Mouse (Mus musculus): ENCODE data around the gene Tenm3.

GRCm38 (mm10) chr8:48183758-48184157 is 660.0 kb downstream of the Tenm3 start:
- TF ChIP-seq EP300 (IDR thresholded peaks at IDR 0.05; ENCODE audit: low read length) = no peak
- TF ChIP-seq CTCF (conservative IDR thresholded peaks at IDR 0.05 in 1 of 2, IDR thresholded peaks at IDR 0.05 in 1 of 2; ENCODE audit: low read depth in 2 of 2, low read length in 2 of 2) = no peak
- TF ChIP-seq SMC3 (IDR thresholded peaks at IDR 0.05; ENCODE audit: low read depth, low read length) = no peak
- TF ChIP-seq SIN3A (IDR thresholded peaks at IDR 0.05; ENCODE audit: low read length) = no peak
- no peak for TF ChIP-seq TCF12 (IDR thresholded peaks at IDR 0.05; ENCODE audit: low read depth, low read length)
- TF ChIP-seq MEF2A (IDR thresholded peaks at IDR 0.05; ENCODE audit: borderline replicate concordance, low read depth, low read length) = no peak
- no peak for TF ChIP-seq HCFC1 (IDR thresholded peaks at IDR 0.05; ENCODE audit: low read depth, low read length)
- TF ChIP-seq E2F4 (IDR thresholded peaks at IDR 0.05; ENCODE audit: insufficient replicate concordance, low read depth, low read length) = no peak
- no peak for TF ChIP-seq RCOR1 (conservative IDR thresholded peaks at IDR 0.05; ENCODE audit: low read depth, low read length)
- TF ChIP-seq USF2 (conservative IDR thresholded peaks at IDR 0.05; ENCODE audit: low read depth, low read length) = no peak
- no peak for TF ChIP-seq RAD21 (IDR thresholded peaks at IDR 0.05; ENCODE audit: low read depth, low read length)
- no peak for TF ChIP-seq TBP (conservative IDR thresholded peaks at IDR 0.05; ENCODE audit: low read depth, low read length)
- TF ChIP-seq USF1 (IDR thresholded peaks at IDR 0.05; ENCODE audit: low read depth, low read length) = no peak

All from CH12.LX (cell line).